Mouse (Mus musculus) right cerebral cortex, adult 18-20 months (tissue): Measurements from ENCODE around the gene Stab2.

Experiments used
- DNase-seq: peaks from one replicate; pipeline ENCODE4 v3.0.0; 2022; ENCODE audit warnings: mixed read lengths

The Stab2 gene

DNA sequence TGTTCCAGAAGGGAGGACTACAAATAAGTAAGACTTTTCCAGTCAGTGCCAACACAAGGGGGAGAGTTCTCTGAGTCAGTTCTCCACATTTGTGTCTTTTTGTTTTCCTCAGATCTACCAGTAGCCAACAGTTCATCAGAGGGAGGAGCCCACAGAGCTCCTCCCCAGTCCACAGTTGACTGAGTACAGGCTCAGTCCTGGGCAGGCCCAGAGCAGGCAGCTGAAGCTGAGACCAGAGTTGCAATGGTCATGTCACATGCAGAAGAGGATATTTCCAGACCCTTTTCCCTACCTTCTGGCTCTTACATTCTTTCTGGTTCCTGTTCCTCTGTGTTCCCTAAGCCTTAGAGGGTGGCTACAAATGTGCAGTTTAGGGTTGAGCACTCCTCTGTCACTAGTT lies 118.4 kb downstream of the Stab2 start:
- no peak for DNase-seq

DNA sequence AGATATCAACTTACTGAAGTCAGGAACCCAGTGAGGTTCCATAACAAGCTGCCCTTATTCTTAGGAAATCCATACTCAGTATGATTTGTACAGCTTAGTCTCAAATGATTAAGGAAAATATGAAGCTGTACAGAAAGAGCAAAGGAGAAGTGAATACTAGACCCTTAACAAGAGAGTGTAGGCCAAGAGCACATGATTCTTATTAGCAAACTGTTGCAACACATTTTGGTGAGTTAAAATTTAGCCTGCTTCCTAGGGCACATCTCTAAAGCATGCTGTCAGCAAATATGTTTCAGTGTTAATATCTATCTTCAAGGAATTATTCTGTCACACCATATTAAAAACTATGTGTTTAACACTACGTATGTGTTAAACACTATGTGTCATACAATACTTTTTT lies 121.4 kb downstream of the Stab2 start:
- DNase-seq = no peak

GRCm38 (mm10) chr10:86881448-86881847 lies 126.4 kb downstream of the Stab2 start:
- DNase-seq = no peak

- DNase-seq = no peak
Observed at GRCm38 (mm10) chr10:86880071-86880806, 127.6 kb downstream of the Stab2 start.

DNA sequence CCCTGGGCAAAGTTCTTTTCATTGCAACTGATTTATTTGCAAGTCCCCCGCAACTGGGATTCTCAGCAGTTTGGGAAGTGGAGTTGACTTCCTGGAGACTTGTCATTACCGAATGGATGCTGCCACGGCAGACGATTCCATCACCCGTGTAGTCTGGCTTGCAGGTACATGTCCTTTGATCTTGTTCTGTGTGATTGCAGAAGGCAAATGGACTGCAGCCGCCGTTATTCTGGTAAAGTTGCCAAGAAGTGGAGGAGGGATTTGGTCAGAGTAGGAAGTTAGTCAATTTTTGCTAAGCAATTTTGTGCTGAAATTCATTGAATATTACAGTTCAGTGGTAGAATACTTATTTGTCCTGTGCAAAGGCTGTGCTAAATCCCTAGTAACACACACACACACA lies 129.1 kb downstream of the Stab2 start:
- DNase-seq = no peak

- DNase-seq = no peak
Observed at GRCm38 (mm10) chr10:86872591-86872990, 135.2 kb downstream of the Stab2 start.

DNA sequence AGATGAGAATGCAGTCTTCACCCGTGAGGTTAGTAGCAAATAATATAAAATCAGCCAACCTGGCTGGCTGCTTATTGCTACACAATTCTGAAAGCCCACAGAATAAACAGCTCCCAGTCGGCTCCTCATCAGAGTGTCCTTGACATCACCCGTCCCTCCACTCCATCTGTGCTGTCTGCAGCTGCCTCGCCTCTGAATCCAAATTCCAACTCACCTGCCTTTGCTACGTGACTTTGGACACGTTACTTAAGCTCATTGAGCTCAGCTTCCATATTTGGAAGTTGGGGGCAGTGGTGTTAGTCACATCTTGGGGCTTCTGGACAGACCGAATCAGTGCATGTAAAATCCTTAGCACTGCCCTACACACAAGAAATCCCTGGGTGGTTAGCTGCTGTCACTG lies 135.7 kb downstream of the Stab2 start:
- no peak for DNase-seq

DNA sequence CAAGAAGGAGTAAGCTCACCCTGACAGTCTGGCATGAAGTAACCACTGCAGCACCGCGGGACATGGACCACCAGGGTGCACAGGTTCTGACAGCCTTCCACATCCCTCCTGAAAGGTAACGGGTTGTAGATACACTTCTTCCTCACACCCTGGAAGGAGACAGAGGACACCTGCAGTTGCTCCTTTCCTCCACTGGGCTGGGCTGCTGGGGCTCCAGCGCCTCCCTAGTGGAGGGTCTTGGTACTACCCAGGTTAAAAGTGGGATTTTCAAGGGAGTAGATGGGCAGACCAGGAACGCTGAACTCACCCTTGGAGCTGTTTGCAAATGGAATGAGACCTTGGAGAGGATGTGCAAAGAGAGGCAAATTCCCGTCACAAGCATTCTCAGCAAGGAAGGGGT lies 144.4 kb downstream of the Stab2 start:
- no peak for DNase-seq

- no peak for DNase-seq
Observed at GRCm38 (mm10) chr10:86862496-86862895, 145.3 kb downstream of the Stab2 start.

- DNase-seq = no peak
Observed at GRCm38 (mm10) chr10:86860396-86860795, 147.4 kb downstream of the Stab2 start.

GRCm38 (mm10) chr10:86853433-86853832 lies 154.4 kb downstream of the Stab2 start:
- DNase-seq = no peak

- no peak for DNase-seq
Observed at GRCm38 (mm10) chr10:86852160-86852559, 155.7 kb downstream of the Stab2 start.

DNA sequence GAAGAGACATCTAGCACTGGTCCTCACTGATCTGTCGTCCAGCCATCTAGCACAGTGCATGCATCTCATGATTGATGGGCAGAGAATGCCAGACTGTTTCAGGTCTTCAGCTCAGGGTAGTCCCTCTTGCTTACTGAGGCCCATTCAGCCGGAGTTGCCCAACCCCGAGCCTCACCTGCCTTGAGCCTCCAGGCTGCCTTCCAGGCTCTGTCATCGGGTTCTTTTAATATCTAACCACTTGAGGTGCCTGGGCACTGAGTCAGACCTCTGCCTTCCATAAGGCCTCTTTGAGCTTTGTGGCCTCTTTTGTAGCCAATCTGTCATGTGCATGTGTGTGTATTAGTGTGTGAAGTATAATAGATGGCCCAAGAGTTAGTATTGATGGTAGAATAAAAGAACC lies 158.3 kb downstream of the Stab2 start:
- DNase-seq = no peak

DNA sequence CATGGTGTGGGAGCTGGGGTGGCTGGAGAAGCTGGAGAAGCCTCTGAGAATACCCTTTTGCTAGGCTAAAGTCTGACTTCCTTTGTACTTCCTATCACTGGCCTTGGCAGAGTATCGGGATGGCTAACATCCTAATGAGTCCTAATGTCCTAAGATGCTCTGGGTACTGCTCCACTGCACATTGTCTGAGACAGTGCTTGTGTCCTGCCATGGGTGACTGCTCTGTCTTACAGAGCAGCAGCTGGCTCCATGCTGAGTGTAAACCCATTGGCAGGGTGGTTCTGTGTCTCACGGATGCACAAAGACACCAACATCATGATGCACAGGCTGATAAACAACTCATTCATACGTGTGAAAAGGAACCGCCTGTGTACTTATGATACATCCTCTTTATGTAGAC lies 158.7 kb downstream of the Stab2 start:
- no peak for DNase-seq

- DNase-seq = no peak
Observed at GRCm38 (mm10) chr10:86846926-86847467, 160.8 kb downstream of the Stab2 start.

- DNase-seq = no peak
Observed at GRCm38 (mm10) chr10:86842659-86843058, 165.2 kb downstream of the Stab2 start.

DNA sequence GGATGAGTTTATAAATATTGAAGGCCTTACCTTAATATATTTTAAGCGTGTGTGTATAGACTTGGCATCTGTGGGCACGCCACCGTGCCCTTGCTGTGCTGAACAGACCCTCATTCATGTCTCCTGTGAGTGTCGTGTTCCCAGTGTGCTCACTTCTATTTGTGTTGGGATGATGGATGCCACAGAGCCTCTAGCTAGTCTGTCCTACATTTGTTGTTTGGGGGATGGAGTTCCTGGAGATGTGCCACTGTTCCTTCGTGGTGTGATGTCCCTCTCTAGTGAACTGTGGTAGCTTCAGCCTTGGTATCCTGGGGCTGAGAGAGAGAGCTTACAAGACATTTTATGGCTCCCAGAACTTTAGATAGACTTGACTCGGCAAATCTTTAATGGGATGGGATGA lies 169.0 kb downstream of the Stab2 start:
- DNase-seq = no peak

DNA sequence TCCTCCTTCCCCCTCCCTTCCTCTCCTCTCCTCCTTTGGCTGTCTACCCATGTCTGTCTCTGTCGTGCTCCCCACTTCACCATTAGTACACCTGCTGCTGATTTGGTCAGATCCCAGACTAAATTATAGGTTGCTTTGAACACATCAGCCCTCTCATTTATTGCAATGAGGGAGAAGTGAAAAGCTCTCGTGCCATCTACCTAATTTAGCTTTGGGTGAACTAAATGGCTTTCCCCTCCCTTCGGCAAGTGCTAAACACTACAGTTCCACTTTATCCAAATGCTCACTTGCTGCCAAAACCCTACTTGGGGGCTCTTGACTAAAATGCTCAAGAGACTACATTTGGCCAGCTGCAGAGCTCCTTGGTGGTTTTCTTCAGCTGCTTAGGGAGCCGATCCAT lies 171.0 kb downstream of the Stab2 start:
- no peak for DNase-seq

DNA sequence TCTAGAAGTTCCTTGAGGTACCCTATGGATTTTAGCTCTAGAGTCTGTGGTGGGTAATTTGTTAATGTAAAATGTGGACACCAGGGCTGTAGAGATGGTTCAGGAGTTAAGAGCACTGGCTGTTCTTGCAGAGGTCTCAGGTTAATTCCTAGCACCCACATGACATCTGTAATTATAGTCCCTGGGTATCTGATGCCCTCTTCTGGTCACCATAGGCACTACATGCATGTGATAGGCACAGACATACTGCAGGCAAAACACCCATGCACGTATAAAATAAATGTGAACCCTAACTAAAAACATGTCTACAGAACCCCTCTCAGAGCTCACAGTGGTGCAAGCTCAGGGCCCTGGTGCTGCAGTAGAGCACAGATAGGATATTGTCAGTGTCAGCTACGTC lies 178.3 kb downstream of the Stab2 start:
- DNase-seq = no peak

- no peak for DNase-seq
Observed at GRCm38 (mm10) chr10:86828221-86829135, 179.3 kb downstream of the Stab2 start.

GRCm38 (mm10) chr10:86826929-86827328 lies 180.9 kb downstream of the Stab2 start:
- no peak for DNase-seq

DNA sequence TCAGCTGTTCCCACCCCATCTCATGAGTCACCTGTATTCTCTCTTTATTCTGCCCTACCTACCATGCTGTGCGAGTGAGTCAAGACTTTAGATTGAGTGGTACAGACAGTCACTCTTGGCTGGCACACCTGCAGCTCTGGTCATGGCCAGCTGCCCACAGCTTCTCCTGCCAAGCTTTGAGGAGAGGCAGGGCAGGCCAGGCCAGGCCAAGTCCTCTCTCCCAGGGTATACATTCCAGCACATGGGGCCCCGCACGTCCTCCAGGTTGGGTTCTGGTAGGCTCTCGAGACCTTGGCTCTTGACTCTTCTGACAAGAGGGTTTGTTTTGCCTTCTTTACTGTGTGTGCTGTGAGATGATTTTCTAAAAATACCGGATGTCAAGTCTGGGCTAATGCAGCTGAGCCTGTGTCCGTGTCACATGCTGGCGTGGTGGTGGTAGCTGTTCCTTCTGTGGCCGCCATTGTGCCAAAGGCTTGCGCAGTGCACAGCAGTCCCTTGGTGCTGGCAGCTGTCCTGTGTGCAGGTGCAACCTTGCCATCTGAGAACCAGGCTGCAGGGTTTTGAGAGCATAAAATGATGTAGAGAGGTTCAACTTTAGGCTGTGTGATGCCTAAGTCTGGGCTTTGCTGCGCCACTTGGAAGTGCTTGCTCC lies 181.8 kb downstream of the Stab2 start:
- no peak for DNase-seq

- no peak for DNase-seq
Observed at GRCm38 (mm10) chr10:86824871-86825270, 183.0 kb downstream of the Stab2 start.
